Mouse (Mus musculus) E14TG2a.4 (cell line): ENCODE measurements at regions not wholly inside any gene's neighbourhood (a gene's known extent, or its start where the extent isn't known, plus 50 kb on each side); places are given as distances from the start of the nearest gene placed in this dataset.

Source experiments
- CTCF ChIP-seq: conservative IDR thresholded peaks from 2 replicates; pipeline ENCODE4 v1.5.1; 2014; ENCODE audit warnings: low read length
- POU5F1 ChIP-seq: IDR thresholded peaks from 2 replicates; pipeline ENCODE4 v1.6.1; 2014; ENCODE audit warnings: low read length, borderline replicate concordance

- no peak for TF ChIP-seq CTCF
- no peak for TF ChIP-seq POU5F1
Observed at GRCm38 (mm10) chr11:110868319-110868718, 99.5 kb upstream of the Kcnj16 start.
